Mouse (Mus musculus): ENCODE measurements at regions not wholly inside any gene's neighbourhood (a gene's known extent, or its start where the extent isn't known, plus 50 kb on each side); places are given as distances from the start of the nearest gene placed in this dataset.

DNA sequence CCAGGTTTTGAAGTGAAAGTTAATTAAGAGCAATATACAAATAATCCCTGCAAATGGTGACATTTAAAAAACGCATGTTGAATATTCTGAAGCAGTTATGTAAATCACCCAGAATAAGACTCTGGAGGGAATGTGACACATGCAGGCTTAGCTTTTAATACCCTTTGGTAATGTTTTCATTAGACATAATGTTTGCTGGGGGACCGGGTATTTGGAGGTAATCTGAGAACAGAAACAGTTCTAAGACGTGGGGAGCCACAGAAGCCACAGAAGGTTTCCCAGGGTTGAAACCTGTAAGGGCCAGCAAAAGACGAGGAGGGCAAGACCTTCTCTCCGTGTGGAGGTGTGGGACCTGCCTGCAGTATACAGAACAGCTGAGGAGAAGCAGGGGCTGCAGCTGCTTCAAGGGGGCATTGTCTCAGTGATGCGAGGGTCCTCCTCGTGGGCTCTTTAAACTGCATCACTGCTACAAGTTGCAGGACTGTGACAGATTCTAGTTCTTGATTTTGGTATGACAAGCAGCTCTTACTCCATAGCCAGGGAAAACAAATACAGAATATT, 184.9 kb downstream of the Brms1l start:
- WGBS: 27% methylated on average over 7 of the region's 7 CpGs
- H3K27ac ChIP-seq (ENCODE audit: low read depth): no peak overlapping the region
- H3K27me3 ChIP-seq (replicated peaks; ENCODE audit: control insufficient read depth, insufficient read depth, low read length): no peaks in the 10 kb centered on the region
- ATAC-seq (replicated peaks; ENCODE audit: low FRiP score, low TSS enrichment, low read depth) (no peak), DNase-seq (ENCODE audit: low spot score) (no peak)
- H3K9ac ChIP-seq (ENCODE audit: low read length): no peak overlapping the region
- no peak overlapping the region for H3K4me3 ChIP-seq (ENCODE audit: low read depth, low read length)
- H3K36me3 ChIP-seq (ENCODE audit: control insufficient read depth, insufficient read depth, low read length): no peaks in the 10 kb centered on the region
- no peaks in the 10 kb centered on the region for H3K4me1 ChIP-seq (replicated peaks; ENCODE audit: control insufficient read depth, insufficient read depth, low read length)
- H3K9me3 ChIP-seq (ENCODE audit: control insufficient read depth, low read length): no peaks in the 10 kb centered on the region
- H3K4me2 ChIP-seq (ENCODE audit: low read length): no peak overlapping the region

DNA sequence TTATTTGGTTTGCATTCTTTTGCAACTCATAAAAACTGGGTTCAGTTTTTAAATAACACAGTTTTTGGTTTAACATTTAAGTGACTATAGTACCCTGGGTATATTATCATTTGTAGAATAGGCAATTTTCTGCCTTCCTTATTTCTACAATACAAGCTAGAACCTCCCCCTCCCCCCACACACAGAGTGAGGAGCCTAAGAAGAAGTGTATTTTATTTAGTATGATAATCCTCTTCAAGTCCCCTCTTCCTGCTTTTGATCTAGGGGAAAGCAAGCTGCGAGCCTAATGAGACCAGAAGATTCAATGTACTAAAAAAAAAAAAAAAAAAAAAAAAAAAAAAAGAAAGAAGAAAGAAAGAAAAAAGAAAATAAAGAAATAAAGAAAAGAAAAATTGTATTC, 184.4 kb downstream of the Brms1l start:
- H3K9me3 ChIP-seq (ENCODE audit: control insufficient read depth, low read length): no peaks in the 10 kb centered on the region
- DNase-seq (ENCODE audit: low spot score) (no peak), ATAC-seq (replicated peaks; ENCODE audit: low FRiP score, low TSS enrichment, low read depth) (no peak)
- no peaks in the 10 kb centered on the region for H3K4me1 ChIP-seq (replicated peaks; ENCODE audit: control insufficient read depth, insufficient read depth, low read length)
- WGBS: 71% methylated on average over 1 of the region's 1 CpGs
- no peak overlapping the region for H3K4me2 ChIP-seq (ENCODE audit: low read length)
- no peak overlapping the region for H3K9ac ChIP-seq (ENCODE audit: low read length)
- no peaks in the 10 kb centered on the region for H3K27me3 ChIP-seq (replicated peaks; ENCODE audit: control insufficient read depth, insufficient read depth, low read length)
- H3K4me3 ChIP-seq (ENCODE audit: low read depth, low read length): no peak overlapping the region
- H3K36me3 ChIP-seq (ENCODE audit: control insufficient read depth, insufficient read depth, low read length): no peaks in the 10 kb centered on the region
- H3K27ac ChIP-seq (ENCODE audit: low read depth): no peak overlapping the region

GRCm38 (mm10) chr12:56009976-56010375, 173.9 kb downstream of the Brms1l start:
- Histone ChIP-seq H3K27ac (ENCODE audit: low read depth) (no peak overlapping the region), H3K4me2 (ENCODE audit: low read length) (no peak overlapping the region), H3K36me3 (ENCODE audit: control insufficient read depth, insufficient read depth, low read length) (no peaks in the 10 kb centered on the region), H3K9me3 (ENCODE audit: control insufficient read depth, low read length) (no peaks in the 10 kb centered on the region), H3K9ac (ENCODE audit: low read length) (no peak overlapping the region), H3K4me1 (replicated peaks; ENCODE audit: control insufficient read depth, insufficient read depth, low read length) (no peaks in the 10 kb centered on the region), H3K27me3 (replicated peaks; ENCODE audit: control insufficient read depth, insufficient read depth, low read length) (no peaks in the 10 kb centered on the region), H3K4me3 (ENCODE audit: low read depth, low read length) (no peak overlapping the region)
- no peak for ATAC-seq (replicated peaks; ENCODE audit: low FRiP score, low TSS enrichment, low read depth)
- WGBS: 66% methylated on average over 4 of the region's 4 CpGs
- no peak for DNase-seq (ENCODE audit: low spot score)

DNA sequence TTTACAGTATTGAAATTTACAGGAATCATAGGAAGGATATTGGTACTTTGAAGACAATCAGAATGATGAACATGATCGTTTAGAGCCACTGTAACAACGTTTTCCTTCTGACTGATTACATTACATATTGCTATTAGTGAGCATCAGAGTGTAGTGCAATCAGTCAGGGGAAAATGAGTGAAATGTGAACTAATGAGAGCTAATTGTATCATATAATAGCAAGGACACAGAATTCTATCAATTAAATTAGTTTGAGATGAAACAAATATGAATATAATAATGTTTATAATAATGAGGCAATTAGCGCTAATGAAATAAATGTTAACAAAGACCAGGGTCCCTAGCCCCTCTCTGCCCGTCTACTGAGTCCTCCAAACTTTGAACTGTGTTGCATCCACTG, 169.7 kb downstream of the Brms1l start:
- no peaks in the 10 kb centered on the region for H3K36me3 ChIP-seq (ENCODE audit: control insufficient read depth, insufficient read depth, low read length)
- no peaks in the 10 kb centered on the region for H3K27me3 ChIP-seq (replicated peaks; ENCODE audit: control insufficient read depth, insufficient read depth, low read length)
- no peak overlapping the region for H3K9ac ChIP-seq (ENCODE audit: low read length)
- 76% methylated on average over 4 of the region's 4 CpGs for WGBS
- H3K4me3 ChIP-seq (ENCODE audit: low read depth, low read length): no peak overlapping the region
- ATAC-seq (replicated peaks; ENCODE audit: low FRiP score, low TSS enrichment, low read depth) (no peak), DNase-seq (ENCODE audit: low spot score) (no peak)
- no peaks in the 10 kb centered on the region for H3K4me1 ChIP-seq (replicated peaks; ENCODE audit: control insufficient read depth, insufficient read depth, low read length)
- no peak overlapping the region for H3K27ac ChIP-seq (ENCODE audit: low read depth)
- no peaks in the 10 kb centered on the region for H3K9me3 ChIP-seq (ENCODE audit: control insufficient read depth, low read length)
- H3K4me2 ChIP-seq (ENCODE audit: low read length): no peak overlapping the region

DNA sequence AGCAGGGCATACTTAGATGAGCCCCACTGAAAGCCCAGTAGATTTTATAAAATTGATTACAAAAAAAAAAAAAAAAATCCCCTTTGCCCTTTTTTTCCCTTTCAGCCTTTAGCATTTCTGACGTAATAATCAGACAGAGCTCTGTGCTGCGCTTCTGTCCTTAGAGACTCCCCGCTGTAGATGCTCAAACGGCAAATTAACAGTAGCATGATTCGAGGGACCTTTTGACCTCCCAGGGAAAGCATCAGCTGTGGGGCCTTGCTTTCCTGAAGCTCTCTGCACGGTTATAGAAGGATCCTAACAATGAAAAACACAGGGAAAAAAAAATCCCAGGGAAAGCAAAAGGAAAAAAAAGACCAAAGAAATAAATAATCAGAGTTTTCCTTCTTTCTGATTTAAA, 169.2 kb downstream of the Brms1l start:
- Histone ChIP-seq H3K4me1 (replicated peaks; ENCODE audit: control insufficient read depth, insufficient read depth, low read length) (no peaks in the 10 kb centered on the region), H3K9ac (ENCODE audit: low read length) (no peak overlapping the region), H3K4me3 (ENCODE audit: low read depth, low read length) (no peak overlapping the region), H3K27ac (ENCODE audit: low read depth) (no peak overlapping the region), H3K9me3 (ENCODE audit: control insufficient read depth, low read length) (no peaks in the 10 kb centered on the region), H3K36me3 (ENCODE audit: control insufficient read depth, insufficient read depth, low read length) (no peaks in the 10 kb centered on the region), H3K4me2 (ENCODE audit: low read length) (no peak overlapping the region), H3K27me3 (replicated peaks; ENCODE audit: control insufficient read depth, insufficient read depth, low read length) (no peaks in the 10 kb centered on the region)
- no peak for ATAC-seq (replicated peaks; ENCODE audit: low FRiP score, low TSS enrichment, low read depth)
- no peak for DNase-seq (ENCODE audit: low spot score)
- 60% methylated on average over 6 of the region's 6 CpGs for WGBS

DNA sequence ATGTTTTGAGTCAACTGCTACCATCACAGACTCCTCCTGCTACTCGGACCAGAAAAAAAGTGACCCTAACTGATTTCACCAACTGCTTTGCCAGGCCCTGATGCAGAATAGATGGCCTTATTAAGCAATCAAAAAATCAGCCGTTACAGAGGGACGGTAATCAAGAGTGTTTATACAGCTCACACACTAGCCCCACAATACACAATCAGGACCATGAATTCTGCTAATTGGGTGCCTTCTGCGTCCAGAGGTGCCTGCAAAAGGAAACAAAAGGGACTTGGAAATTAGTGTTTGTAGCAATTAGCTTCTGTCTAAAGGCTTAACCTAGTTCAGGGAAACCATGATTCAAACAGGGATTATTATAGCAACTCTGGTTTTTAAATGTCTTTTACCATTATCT, 168.4 kb downstream of the Brms1l start:
- no peaks in the 10 kb centered on the region for H3K4me1 ChIP-seq (replicated peaks; ENCODE audit: control insufficient read depth, insufficient read depth, low read length)
- H3K27ac ChIP-seq (ENCODE audit: low read depth): no peak overlapping the region
- DNase-seq (ENCODE audit: low spot score): no peak
- H3K27me3 ChIP-seq (replicated peaks; ENCODE audit: control insufficient read depth, insufficient read depth, low read length): no peaks in the 10 kb centered on the region
- 40% methylated on average over 4 of the region's 4 CpGs for WGBS
- no peak for ATAC-seq (replicated peaks; ENCODE audit: low FRiP score, low TSS enrichment, low read depth)
- no peak overlapping the region for H3K9ac ChIP-seq (ENCODE audit: low read length)
- H3K4me2 ChIP-seq (ENCODE audit: low read length): no peak overlapping the region
- H3K4me3 ChIP-seq (ENCODE audit: low read depth, low read length): no peak overlapping the region
- H3K9me3 ChIP-seq (ENCODE audit: control insufficient read depth, low read length): no peaks in the 10 kb centered on the region
- H3K36me3 ChIP-seq (ENCODE audit: control insufficient read depth, insufficient read depth, low read length): no peaks in the 10 kb centered on the region

GRCm38 (mm10) chr12:56003561-56003960, 167.4 kb downstream of the Brms1l start:
- no peaks in the 10 kb centered on the region for H3K36me3 ChIP-seq (ENCODE audit: control insufficient read depth, insufficient read depth, low read length)
- 83% methylated on average over 8 of the region's 8 CpGs for WGBS
- H3K27ac ChIP-seq (ENCODE audit: low read depth): no peak overlapping the region
- ATAC-seq (replicated peaks; ENCODE audit: low FRiP score, low TSS enrichment, low read depth): no peak
- no peaks in the 10 kb centered on the region for H3K4me1 ChIP-seq (replicated peaks; ENCODE audit: control insufficient read depth, insufficient read depth, low read length)
- no peaks in the 10 kb centered on the region for H3K27me3 ChIP-seq (replicated peaks; ENCODE audit: control insufficient read depth, insufficient read depth, low read length)
- H3K9me3 ChIP-seq (ENCODE audit: control insufficient read depth, low read length): no peaks in the 10 kb centered on the region
- no peak for DNase-seq (ENCODE audit: low spot score)
- no peak overlapping the region for H3K9ac ChIP-seq (ENCODE audit: low read length)
- H3K4me2 ChIP-seq (ENCODE audit: low read length): no peak overlapping the region
- no peak overlapping the region for H3K4me3 ChIP-seq (ENCODE audit: low read depth, low read length)

- Histone ChIP-seq H3K4me1 (replicated peaks; ENCODE audit: control insufficient read depth, insufficient read depth, low read length) (no peaks in the 10 kb centered on the region), H3K9me3 (ENCODE audit: control insufficient read depth, low read length) (no peaks in the 10 kb centered on the region), H3K4me3 (ENCODE audit: low read depth, low read length) (no peak overlapping the region), H3K9ac (ENCODE audit: low read length) (no peak overlapping the region), H3K36me3 (ENCODE audit: control insufficient read depth, insufficient read depth, low read length) (no peaks in the 10 kb centered on the region), H3K4me2 (ENCODE audit: low read length) (no peak overlapping the region), H3K27me3 (replicated peaks; ENCODE audit: control insufficient read depth, insufficient read depth, low read length) (no peaks in the 10 kb centered on the region), H3K27ac (ENCODE audit: low read depth) (no peak overlapping the region)
- ATAC-seq (replicated peaks; ENCODE audit: low FRiP score, low TSS enrichment, low read depth) (no peak), DNase-seq (ENCODE audit: low spot score) (no peak)
- WGBS: 82% methylated on average over 3 of the region's 3 CpGs
These were observed 160.7 kb downstream of the Brms1l start for GRCm38 (mm10) chr12:55996585-55997377.
